Mouse (Mus musculus) naive thymus-derived CD4-positive, alpha-beta T cell, adult 2 months (primary cell): ENCODE measurements around the gene Zfp865.

Source experiments
- DNase-seq: peaks from one replicate; pipeline ENCODE4 v3.0.0-alpha.2; 2011; ENCODE audit warnings: low read depth

The Zfp865 gene

GRCm38 (mm10) chr7:5080815-5081214, 60.6 kb downstream of the Zfp865 start:
- DNase-seq: no peak

GRCm38 (mm10) chr7:5081241-5081640, 61.1 kb downstream of the Zfp865 start:
- DNase-seq: no peak

GRCm38 (mm10) chr7:5081939-5082338, 61.8 kb downstream of the Zfp865 start:
- DNase-seq: no peak

GRCm38 (mm10) chr7:5083325-5084105, 63.3 kb downstream of the Zfp865 start:
- DNase-seq: no peak

- no peak for DNase-seq
Measured at GRCm38 (mm10) chr7:5085512-5085911, 65.3 kb downstream of the Zfp865 start.
